Mouse (Mus musculus): ENCODE data around the gene Eps15. TPM values are rescaled to one million over a fixed set of nuclear protein-coding genes. Genes with fewer than 3 reads are reported as not detected.

Eps15 gene
- polyA plus RNA-seq, 1 experiment = 135 TPM

- TF ChIP-seq POLR2A (IDR thresholded peaks at IDR 0.05; ENCODE audit: borderline replicate concordance, insufficient read depth, low read length) (no peak), CTCF (IDR thresholded peaks at IDR 0.05; ENCODE audit: borderline replicate concordance, insufficient read depth, low read depth, low read length) (no peak)
- H3K27ac ChIP-seq (ENCODE audit: insufficient read depth, low read length) = no peak overlapping the region
- no peak overlapping the region for H3K4me3 ChIP-seq (replicated peaks; ENCODE audit: insufficient read depth, low read depth, low read length)
- no peak for DNase-seq
- H3K4me1 ChIP-seq (ENCODE audit: control insufficient read depth, insufficient read depth, low read length) = no peaks in the 10 kb centered on the region
- H3K27me3 ChIP-seq (ENCODE audit: control insufficient read depth, insufficient read depth, low read length) = no peaks in the 10 kb centered on the region
These were observed 37.1 kb downstream of the Eps15 start for GRCm38 (mm10) chr4:109316941-109317894.

GRCm38 (mm10) chr4:109336796-109337195, 56.7 kb downstream of the Eps15 start:
- H3K4me3 ChIP-seq (replicated peaks; ENCODE audit: insufficient read depth, low read depth, low read length) = no peak overlapping the region
- TF ChIP-seq POLR2A (IDR thresholded peaks at IDR 0.05; ENCODE audit: borderline replicate concordance, insufficient read depth, low read length) = no peak
- no peak for TF ChIP-seq CTCF (IDR thresholded peaks at IDR 0.05; ENCODE audit: borderline replicate concordance, insufficient read depth, low read depth, low read length)
- H3K27me3 ChIP-seq (ENCODE audit: control insufficient read depth, insufficient read depth, low read length) = no peaks in the 10 kb centered on the region
- no peak for DNase-seq
- H3K27ac ChIP-seq (ENCODE audit: insufficient read depth, low read length) = no peak overlapping the region
- peaks cover 3% of the 10 kb centered on the region; the same call in 1 of the 2 replicates for H3K4me1 ChIP-seq (ENCODE audit: control insufficient read depth, insufficient read depth, low read length)
- 88% methylated on average over 4 of the region's 4 CpGs for WGBS

GRCm38 (mm10) chr4:109341222-109341621, 61.2 kb downstream of the Eps15 start:
- H3K27ac ChIP-seq (ENCODE audit: insufficient read depth, low read length) = no peak overlapping the region
- DNase-seq = no peak
- 79% methylated on average over 1 of the region's 1 CpGs for WGBS
- H3K4me1 ChIP-seq (ENCODE audit: control insufficient read depth, insufficient read depth, low read length) = peaks cover 3% of the 10 kb centered on the region; the same call in 1 of the 2 replicates
- H3K4me3 ChIP-seq (replicated peaks; ENCODE audit: insufficient read depth, low read depth, low read length) = no peak overlapping the region
- no peak for TF ChIP-seq POLR2A (IDR thresholded peaks at IDR 0.05; ENCODE audit: borderline replicate concordance, insufficient read depth, low read length)
- no peak for TF ChIP-seq CTCF (IDR thresholded peaks at IDR 0.05; ENCODE audit: borderline replicate concordance, insufficient read depth, low read depth, low read length)
- H3K27me3 ChIP-seq (ENCODE audit: control insufficient read depth, insufficient read depth, low read length) = no peaks in the 10 kb centered on the region

- DNase-seq = peak in 1 of 2 experiments; percentile 81
- TF ChIP-seq CTCF (IDR thresholded peaks at IDR 0.05; ENCODE audit: borderline replicate concordance, insufficient read depth, low read depth, low read length) = no peak
- no peak for TF ChIP-seq POLR2A (IDR thresholded peaks at IDR 0.05; ENCODE audit: borderline replicate concordance, insufficient read depth, low read length)
- H3K27ac ChIP-seq (ENCODE audit: insufficient read depth, low read length) = no peak overlapping the region
- peak overlapping the region; percentile 100 for H3K4me3 ChIP-seq (replicated peaks; ENCODE audit: insufficient read depth, low read depth, low read length)
- no peaks in the 10 kb centered on the region for H3K27me3 ChIP-seq (ENCODE audit: control insufficient read depth, insufficient read depth, low read length)
- H3K4me1 ChIP-seq (ENCODE audit: control insufficient read depth, insufficient read depth, low read length) = peaks cover 3% of the 10 kb centered on the region; the same call in 1 of the 2 replicates
- 11% methylated on average over 4 of the region's 4 CpGs for WGBS
These were observed 62.9 kb downstream of the Eps15 start for GRCm38 (mm10) chr4:109342783-109343485.

GRCm38 (mm10) chr4:109343909-109344308, 63.8 kb downstream of the Eps15 start:
- peak overlapping the region; percentile 79; the same call in 1 of the 2 replicates for H3K27ac ChIP-seq (ENCODE audit: insufficient read depth, low read length)
- WGBS = 18% methylated on average over 5 of the region's 5 CpGs
- peak; percentile 58 to 61 for DNase-seq
- H3K4me3 ChIP-seq (replicated peaks; ENCODE audit: insufficient read depth, low read depth, low read length) = peak overlapping the region; percentile 100
- TF ChIP-seq CTCF (IDR thresholded peaks at IDR 0.05; ENCODE audit: borderline replicate concordance, insufficient read depth, low read depth, low read length) (no peak), POLR2A (IDR thresholded peaks at IDR 0.05; ENCODE audit: borderline replicate concordance, insufficient read depth, low read length) (peak; percentile 32; the same call in 1 of the 2 replicates)
- no peaks in the 10 kb centered on the region for H3K27me3 ChIP-seq (ENCODE audit: control insufficient read depth, insufficient read depth, low read length)
- H3K4me1 ChIP-seq (ENCODE audit: control insufficient read depth, insufficient read depth, low read length) = peaks cover 3% of the 10 kb centered on the region; the same call in 1 of the 2 replicates

- DNase-seq = no peak
- no peak overlapping the region for H3K4me3 ChIP-seq (replicated peaks; ENCODE audit: insufficient read depth, low read depth, low read length)
- no peak overlapping the region for H3K27ac ChIP-seq (ENCODE audit: insufficient read depth, low read length)
- TF ChIP-seq POLR2A (IDR thresholded peaks at IDR 0.05; ENCODE audit: borderline replicate concordance, insufficient read depth, low read length) (no peak), CTCF (IDR thresholded peaks at IDR 0.05; ENCODE audit: borderline replicate concordance, insufficient read depth, low read depth, low read length) (no peak)
- no peaks in the 10 kb centered on the region for H3K4me1 ChIP-seq (ENCODE audit: control insufficient read depth, insufficient read depth, low read length)
- 95% methylated on average over 1 of the region's 1 CpGs for WGBS
- no peaks in the 10 kb centered on the region for H3K27me3 ChIP-seq (ENCODE audit: control insufficient read depth, insufficient read depth, low read length)
These were observed 98.0 kb downstream of the Eps15 start for GRCm38 (mm10) chr4:109378107-109378506.

GRCm38 (mm10) chr4:109382457-109382856, 102.4 kb downstream of the Eps15 start:
- no peak for TF ChIP-seq POLR2A (IDR thresholded peaks at IDR 0.05; ENCODE audit: borderline replicate concordance, insufficient read depth, low read length)
- no peak for TF ChIP-seq CTCF (IDR thresholded peaks at IDR 0.05; ENCODE audit: borderline replicate concordance, insufficient read depth, low read depth, low read length)
- H3K4me3 ChIP-seq (replicated peaks; ENCODE audit: insufficient read depth, low read depth, low read length) = no peak overlapping the region
- H3K4me1 ChIP-seq (ENCODE audit: control insufficient read depth, insufficient read depth, low read length) = no peaks in the 10 kb centered on the region
- 13% methylated on average over 2 of the region's 2 CpGs for WGBS
- no peaks in the 10 kb centered on the region for H3K27me3 ChIP-seq (ENCODE audit: control insufficient read depth, insufficient read depth, low read length)
- peak; percentile 19 to 69 for DNase-seq
- no peak overlapping the region for H3K27ac ChIP-seq (ENCODE audit: insufficient read depth, low read length)

Measured in cerebellum, adult 2 months (tissue).